Mouse (Mus musculus) ovary, adult 2 months (tissue): ENCODE data around the gene Hnrnpk. TPM values are rescaled to one million over a fixed set of nuclear protein-coding genes. Genes with fewer than 3 reads are reported as not detected.

Source experiments
- polyA plus RNA-seq: library from polyadenylated mRNA; depleted of rRNA; stranded (reverse); fragments of >200 nt; gene quantifications from 2 replicates; pipeline ENCODE4 v1.2.3, GENCODE M21; 2012; rRNA removed

Hnrnpk gene
- 204 and 237 TPM in 2 replicates for polyA plus RNA-seq

GRCm38 (mm10) chr13:58403243-58403642 is at the start of gene Hnrnpk:
Hnrnpk (minus strand) TSS chr13:58403343.

GRCm38 (mm10) chr13:58402003-58402743 is 970 bp downstream of the Hnrnpk start, which contains the start of gene Rmi1:
Rmi1 (plus strand) TSS chr13:58402248.

GRCm38 (mm10) chr13:58384779-58385546 is 18.2 kb downstream of the Hnrnpk start, which contains the start of gene 2210016F16Rik:
2210016F16Rik (minus strand) TSS chr13:58385225.

GRCm38 (mm10) chr13:58358629-58359303 is 44.4 kb downstream of the Hnrnpk start, which contains the start of gene Kif27:
Kif27 (minus strand) TSS chr13:58359122.

Other genes with a start within 250 kb of the Hnrnpk start
- gene Idnk, start 245.7 kb downstream of the Hnrnpk start, polyA plus RNA-seq, result 12.2 and 14.2 TPM in 2 replicates
- gene Ubqln1, start 187.7 kb downstream of the Hnrnpk start, polyA plus RNA-seq, result 177 and 219 TPM in 2 replicates
- 19.3 and 23.9 TPM in 2 replicates for gene Gkap1, start 127.6 kb downstream of the Hnrnpk start, polyA plus RNA-seq
- gene Kif27, start 44.2 kb downstream of the Hnrnpk start, polyA plus RNA-seq, result 0.62 and 0.67 TPM in 2 replicates
- gene 2210016F16Rik, start 18.1 kb downstream of the Hnrnpk start, polyA plus RNA-seq, result 34.6 and 59.9 TPM in 2 replicates
- gene Rmi1, start 1.1 kb downstream of the Hnrnpk start, polyA plus RNA-seq, result 8.5 and 11.5 TPM in 2 replicates
- gene Slc28a3, start 207.5 kb upstream of the Hnrnpk start, polyA plus RNA-seq, result 4.8 TPM in 2 replicates